Mouse (Mus musculus) subcutaneous adipose tissue, adult 2 months (tissue): ENCODE results near the gene Atp8a2. TPM values are rescaled to one million over a fixed set of nuclear protein-coding genes. Genes with fewer than 3 reads are reported as not detected.

ENCODE experiments used
- polyA plus RNA-seq: library from polyadenylated mRNA; depleted of rRNA; stranded (reverse); fragments of >200 nt; gene quantifications from 2 replicates; pipeline ENCODE4 v1.2.3, GENCODE M21; 2012; ENCODE audit warnings: low replicate concordance; rRNA removed

Atp8a2 gene
- polyA plus RNA-seq: 0.24 and 0.72 TPM in 2 replicates

DNA sequence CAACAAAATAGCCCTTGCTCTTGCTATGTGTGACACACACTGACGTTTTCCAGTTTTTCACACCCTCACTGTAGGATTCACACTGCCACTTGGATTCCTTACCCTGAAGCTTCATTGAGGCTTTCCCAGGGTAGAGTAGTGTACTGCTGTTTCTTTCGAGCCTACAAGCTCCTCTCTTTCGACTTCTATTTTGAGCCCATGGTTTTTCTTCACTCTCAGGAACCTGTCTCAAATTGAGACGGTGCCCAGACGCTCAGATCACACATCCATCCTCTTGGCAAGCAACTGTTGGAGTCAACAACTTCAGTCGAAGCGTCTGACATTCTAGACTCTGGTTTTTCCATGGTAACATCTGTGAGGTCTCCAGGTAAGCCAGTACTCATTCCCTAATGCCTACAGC, at the start of gene Atp8a2:
TSS of gene Atp8a2 (minus strand) at position 296 of the 400 bp plus-strand sequence.

DNA sequence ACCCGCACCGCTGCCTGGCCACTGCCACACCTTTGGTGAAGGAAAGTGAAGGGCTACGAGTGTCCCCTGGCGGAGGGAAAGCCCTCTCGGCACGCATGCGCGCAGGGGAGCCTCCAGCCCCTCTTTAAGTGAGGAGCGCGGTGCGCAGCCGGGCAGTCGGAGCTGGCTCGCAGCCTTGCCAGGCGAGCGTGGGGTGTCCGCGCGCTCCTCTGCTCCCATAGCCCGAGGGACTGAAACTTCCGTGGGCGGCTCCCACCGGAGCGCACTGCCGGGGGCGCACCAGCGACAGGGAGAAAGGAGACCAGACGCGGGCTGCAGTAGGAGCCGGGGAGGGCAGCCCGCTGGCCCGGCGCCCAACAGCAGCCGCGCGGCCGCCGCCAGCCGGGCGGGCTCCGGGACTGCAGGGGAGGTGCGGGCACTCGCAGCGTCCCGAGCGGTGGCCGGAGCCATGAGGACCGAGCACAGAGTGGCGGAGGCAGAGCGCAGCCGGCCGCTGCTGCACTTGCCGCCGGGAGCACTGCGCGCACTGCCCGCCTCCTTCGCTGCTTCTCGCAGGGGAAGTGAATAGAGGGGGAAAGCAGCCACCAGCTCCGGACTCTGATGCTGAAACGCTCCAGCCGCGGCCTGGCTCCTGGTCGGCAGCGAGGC, 571.7 kb downstream of the Atp8a2 start, which contains the start of gene Shisa2:
TSS of gene Shisa2 (plus strand) at position 151 of the 648 bp plus-strand sequence.

DNA sequence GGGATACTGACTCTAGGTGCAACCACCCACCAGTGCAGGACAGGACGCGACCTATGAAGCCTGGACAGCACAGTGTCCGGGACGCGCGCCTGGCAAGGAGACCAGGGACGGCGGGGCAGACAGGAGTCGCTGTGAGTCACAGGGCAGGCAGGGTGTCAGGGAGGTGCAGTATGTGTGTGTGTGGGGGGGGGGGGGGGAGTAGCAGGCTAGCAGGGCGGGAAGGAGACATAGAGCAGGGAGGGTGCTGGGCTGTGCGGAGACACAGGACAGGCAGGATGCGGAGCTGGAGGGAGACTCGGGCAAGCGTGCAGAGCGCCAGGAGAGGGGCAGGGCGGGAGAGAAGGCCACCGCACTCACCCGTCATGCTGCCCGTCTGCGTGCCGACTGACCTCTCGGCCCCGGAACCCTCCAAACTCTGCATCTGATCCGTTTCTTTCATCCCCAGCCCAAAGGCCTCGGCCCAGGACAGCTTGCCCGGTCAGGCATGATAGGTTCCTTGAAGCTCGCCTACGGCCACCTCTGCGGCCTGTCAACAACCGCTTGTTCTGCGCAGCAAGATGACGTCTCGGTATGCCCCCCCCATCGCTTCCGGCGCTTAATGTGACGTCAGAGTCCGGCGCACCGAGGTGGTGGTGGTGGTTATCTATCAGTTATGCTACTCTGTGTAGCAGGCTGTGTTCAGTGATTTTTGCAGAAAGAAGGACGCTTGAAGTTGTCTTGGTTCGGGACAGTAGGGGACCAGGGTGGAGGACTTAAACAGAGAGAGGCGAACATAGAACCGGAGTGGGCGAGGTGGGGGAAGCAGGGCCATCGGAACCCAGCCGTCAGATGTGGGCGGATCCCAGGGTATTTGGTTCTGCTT, 599.4 kb downstream of the Atp8a2 start, which contains the start of gene Cdadc1:
TSS of gene Cdadc1 (minus strand) at position 562 of the 862 bp plus-strand sequence.

Other genes starting within 250 kb of the Atp8a2 start
- gene Nupl1, start 54.3 kb upstream of the Atp8a2 start, polyA plus RNA-seq: 0.06 TPM in 1 of 2 replicates, not detected in the other
- 11.3 and 19.7 TPM in 2 replicates for gene Gm49336, start 54.3 kb upstream of the Atp8a2 start, polyA plus RNA-seq
- 28.2 and 33.2 TPM in 2 replicates for gene Mtmr6, start 68.0 kb upstream of the Atp8a2 start, polyA plus RNA-seq
- gene Amer2, start 176.1 kb upstream of the Atp8a2 start, polyA plus RNA-seq: 0.09 and 0.81 TPM in 2 replicates